Mouse (Mus musculus): ENCODE results near the gene Gtf2a1l.

Gtf2a1l gene

GRCm38 (mm10) chr17:88668452-88668851, at the start of gene Gtf2a1l:
Gtf2a1l (plus strand) TSS chr17:88668660.
- peak; percentile 6 for DNase-seq

- DNase-seq = no peak
Measured at GRCm38 (mm10) chr17:88620935-88621334, 47.5 kb upstream of the Gtf2a1l start.

GRCm38 (mm10) chr17:88621374-88621773, 47.1 kb upstream of the Gtf2a1l start:
- no peak for DNase-seq

GRCm38 (mm10) chr17:88622711-88623110, 45.7 kb upstream of the Gtf2a1l start:
- no peak for DNase-seq

- DNase-seq = no peak
Measured at GRCm38 (mm10) chr17:88624386-88624785, 44.1 kb upstream of the Gtf2a1l start.

DNA sequence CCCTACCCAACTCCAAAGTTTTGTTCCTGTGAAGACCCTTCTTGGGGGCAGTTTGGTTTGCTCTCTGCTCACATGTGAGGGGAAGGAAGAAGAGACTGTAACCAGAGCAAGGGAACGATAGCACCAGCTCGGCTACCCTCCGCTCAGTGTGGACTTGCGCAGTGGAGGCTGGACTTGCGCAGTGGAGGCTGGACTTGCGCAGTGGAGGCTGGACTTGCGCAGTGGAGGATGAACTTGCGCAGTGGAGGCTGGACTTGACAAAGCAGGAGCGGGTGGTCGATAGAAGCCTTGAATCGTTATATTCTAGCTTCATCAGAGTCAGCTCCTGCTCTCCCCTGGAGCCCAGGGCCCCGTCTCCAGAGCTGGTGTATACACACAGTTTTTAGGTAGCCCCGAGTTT, 43.1 kb upstream of the Gtf2a1l start:
- DNase-seq = no peak

DNA sequence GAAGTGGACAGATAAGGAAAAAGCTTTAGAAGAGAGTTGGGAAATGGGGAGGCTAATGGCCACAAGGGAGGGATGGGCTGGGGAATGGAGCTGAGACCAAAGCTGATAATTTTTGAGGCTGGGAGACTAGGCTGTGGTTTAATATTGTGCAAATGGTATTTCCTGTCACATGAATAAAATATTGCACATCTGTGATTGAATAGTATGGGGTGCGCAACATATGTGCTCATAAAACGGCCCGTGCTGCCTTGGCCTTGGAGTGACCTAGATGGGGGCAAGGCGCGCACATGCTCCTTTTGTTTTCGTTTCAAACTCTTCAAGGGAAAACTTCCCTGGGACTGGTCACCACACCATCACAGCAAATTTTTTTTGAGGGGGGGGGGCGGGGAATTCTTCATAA, 42.5 kb upstream of the Gtf2a1l start:
- no peak for DNase-seq

DNA sequence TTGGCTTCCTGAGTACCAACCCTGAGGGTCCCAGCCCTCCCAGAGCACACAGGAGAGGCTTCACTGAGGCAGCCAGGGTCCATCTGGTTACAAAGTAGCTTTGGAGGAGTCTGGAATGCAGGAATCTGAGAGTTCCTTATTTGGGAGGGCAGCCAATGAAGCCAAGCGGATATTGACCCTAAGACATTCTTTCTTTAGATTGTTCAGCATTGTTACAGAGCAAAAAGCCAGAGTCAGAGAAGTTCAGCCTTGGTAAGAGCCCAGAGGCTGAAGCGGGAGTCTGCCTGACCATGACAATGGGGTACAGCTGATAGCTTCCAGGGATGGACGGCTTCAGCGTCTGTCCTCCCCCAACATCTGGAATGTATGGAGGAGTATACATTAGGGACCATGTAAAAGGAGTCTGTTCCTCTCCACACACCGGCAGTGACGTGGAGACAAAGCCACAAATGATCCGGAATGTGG, 42.1 kb upstream of the Gtf2a1l start:
- DNase-seq = peak; percentile 44

DNA sequence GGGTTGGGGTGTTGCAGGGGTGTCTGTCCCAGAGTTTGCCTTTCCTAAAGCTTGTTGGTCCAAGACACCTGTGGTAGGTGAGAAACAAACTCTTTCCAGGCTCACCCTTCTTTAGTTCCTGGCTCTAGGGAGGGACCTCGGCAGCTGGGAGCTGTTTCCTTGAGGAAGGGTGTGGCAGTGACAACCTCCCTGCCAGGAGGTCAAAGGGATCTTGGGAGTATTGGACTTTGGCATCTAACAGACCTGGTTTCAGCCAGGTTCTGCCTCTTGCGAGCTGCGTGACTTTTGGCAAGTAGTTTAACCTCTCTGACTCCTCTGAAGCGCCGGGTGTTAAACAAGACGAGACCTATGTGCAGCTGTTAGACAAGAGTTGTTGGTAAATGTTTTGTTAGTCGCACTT, 41.3 kb upstream of the Gtf2a1l start:
- peak; percentile 67 for DNase-seq

- peak; percentile 84 for DNase-seq
Measured at GRCm38 (mm10) chr17:88628676-88629380, 39.6 kb upstream of the Gtf2a1l start.

- DNase-seq = no peak
Measured at GRCm38 (mm10) chr17:88629381-88629759, 39.1 kb upstream of the Gtf2a1l start.

GRCm38 (mm10) chr17:88629931-88630553, 38.4 kb upstream of the Gtf2a1l start:
- peak; percentile 48 for DNase-seq

DNA sequence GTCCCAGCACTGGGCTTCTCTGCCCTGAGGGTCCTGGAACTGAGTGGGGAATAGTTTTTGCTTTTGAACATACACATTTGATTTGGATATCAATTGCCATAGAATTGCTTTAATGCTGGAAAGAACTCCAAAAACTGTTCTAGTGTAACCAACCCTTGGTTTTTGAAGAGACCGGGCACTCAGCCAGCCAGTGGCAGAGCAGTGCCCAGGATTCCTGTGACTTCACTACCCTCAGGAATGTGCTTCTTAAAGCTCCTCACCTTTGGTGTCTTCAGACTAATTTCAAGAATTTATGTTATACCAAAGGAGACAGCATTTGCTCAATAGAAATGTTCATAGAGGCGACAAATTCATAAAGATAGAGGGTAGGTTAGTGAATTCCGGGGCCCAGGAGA, 37.9 kb upstream of the Gtf2a1l start:
- peak; percentile 57 for DNase-seq

DNA sequence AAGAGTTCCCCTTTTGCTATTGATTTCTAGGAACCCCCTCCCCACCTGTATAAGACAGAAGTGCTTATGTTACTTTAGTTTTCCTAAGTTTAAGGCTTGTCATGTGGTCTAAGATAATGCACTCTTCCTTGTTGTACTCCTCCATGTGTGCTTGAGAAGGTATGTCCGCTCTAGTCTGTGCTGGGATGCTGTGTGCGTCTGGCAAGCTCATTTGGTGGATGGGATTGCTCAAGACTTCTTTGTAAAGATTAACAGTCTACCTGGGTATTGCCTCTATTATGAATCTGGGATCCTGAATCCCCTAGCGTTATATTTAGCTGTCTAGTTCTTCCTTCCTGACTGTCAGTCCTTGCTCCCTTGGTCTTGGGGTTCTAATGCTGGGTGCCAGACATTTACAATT, 35.8 kb upstream of the Gtf2a1l start:
- DNase-seq = no peak

- no peak for DNase-seq
Measured at GRCm38 (mm10) chr17:88636076-88636475, 32.4 kb upstream of the Gtf2a1l start.

- no peak for DNase-seq
Measured at GRCm38 (mm10) chr17:88636587-88636986, 31.9 kb upstream of the Gtf2a1l start.

- DNase-seq = peak; percentile 42
Measured at GRCm38 (mm10) chr17:88641012-88641411, 27.4 kb upstream of the Gtf2a1l start.

DNA sequence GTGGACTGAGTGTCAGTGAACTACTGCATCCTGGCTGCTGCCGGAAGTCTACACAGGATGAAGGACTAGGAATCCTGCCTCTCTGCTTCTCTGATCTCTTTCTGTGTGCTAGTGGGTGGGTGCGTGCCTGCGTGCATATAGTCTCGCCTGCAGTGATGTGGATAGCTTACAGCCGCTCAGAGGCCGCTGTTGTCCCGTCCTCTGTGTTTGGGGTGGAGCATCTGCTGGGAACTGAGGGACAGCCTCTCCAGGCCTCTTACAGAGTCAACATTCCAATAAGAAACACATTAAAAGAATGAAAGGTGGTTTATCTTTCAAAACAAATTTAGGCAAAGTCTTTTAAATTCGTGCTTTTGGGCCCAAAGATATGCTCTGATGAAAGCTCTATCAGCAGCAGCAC, 26.6 kb upstream of the Gtf2a1l start:
- no peak for DNase-seq

- no peak for DNase-seq
Measured at GRCm38 (mm10) chr17:88644876-88645275, 23.6 kb upstream of the Gtf2a1l start.

- DNase-seq = no peak
Measured at GRCm38 (mm10) chr17:88645299-88645698, 23.2 kb upstream of the Gtf2a1l start.

- DNase-seq = no peak
Measured at GRCm38 (mm10) chr17:88647149-88647548, 21.3 kb upstream of the Gtf2a1l start.

- no peak for DNase-seq
Measured at GRCm38 (mm10) chr17:88652010-88652409, 16.4 kb upstream of the Gtf2a1l start.

GRCm38 (mm10) chr17:88652702-88653374, 15.6 kb upstream of the Gtf2a1l start:
- peak; percentile 43 for DNase-seq

- DNase-seq = no peak
Measured at GRCm38 (mm10) chr17:88653375-88653769, 15.1 kb upstream of the Gtf2a1l start.
